Mouse (Mus musculus) liver, postnatal 0 days (tissue): ENCODE results near the gene Avpi1.

Source experiments
- CTCF ChIP-seq: sonication (generic); IDR thresholded peaks from 2 replicates; pipeline ENCODE4 v1.5.1; 2016; ENCODE audit warnings: antibody characterized with exemption, low read depth
- EP300 ChIP-seq: IDR thresholded peaks from 2 replicates; pipeline ENCODE4 v1.6.1; 2016; ENCODE audit warnings: antibody characterized with exemption, low read depth, mild to moderate bottlenecking

DNA sequence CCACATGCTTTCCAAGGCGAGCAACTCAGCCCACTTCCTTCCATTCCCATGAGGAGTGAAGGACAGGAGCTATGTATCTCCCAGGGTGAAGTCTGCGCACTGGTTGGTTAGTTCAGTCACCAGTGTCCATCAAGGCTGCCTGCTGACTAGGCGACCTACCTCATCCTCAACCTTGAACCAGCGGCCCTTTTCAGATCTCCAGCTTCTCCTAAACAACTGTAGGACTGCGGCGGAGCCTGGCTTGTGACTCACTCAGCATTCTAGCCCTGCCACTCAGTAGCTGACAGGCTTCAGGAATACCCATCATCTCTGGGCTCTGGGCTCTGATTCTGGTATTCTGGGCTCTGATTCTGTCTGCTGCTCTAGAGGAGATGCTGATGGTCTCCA lies 2.6 kb downstream of the Avpi1 start:
- TF ChIP-seq CTCF (no peak), EP300 (no peak)
